Mouse (Mus musculus) c-Kit-positive CD71-positive TER-119-positive erythroid progenitor cells, embryonic 14.5 days (primary cell): ENCODE results near the gene Actr5.

Experiments
- DNase-seq: peaks from one replicate; pipeline ENCODE4 v3.0.0-alpha.2; 2013; ENCODE audit warnings: low spot score

Actr5 gene

DNA sequence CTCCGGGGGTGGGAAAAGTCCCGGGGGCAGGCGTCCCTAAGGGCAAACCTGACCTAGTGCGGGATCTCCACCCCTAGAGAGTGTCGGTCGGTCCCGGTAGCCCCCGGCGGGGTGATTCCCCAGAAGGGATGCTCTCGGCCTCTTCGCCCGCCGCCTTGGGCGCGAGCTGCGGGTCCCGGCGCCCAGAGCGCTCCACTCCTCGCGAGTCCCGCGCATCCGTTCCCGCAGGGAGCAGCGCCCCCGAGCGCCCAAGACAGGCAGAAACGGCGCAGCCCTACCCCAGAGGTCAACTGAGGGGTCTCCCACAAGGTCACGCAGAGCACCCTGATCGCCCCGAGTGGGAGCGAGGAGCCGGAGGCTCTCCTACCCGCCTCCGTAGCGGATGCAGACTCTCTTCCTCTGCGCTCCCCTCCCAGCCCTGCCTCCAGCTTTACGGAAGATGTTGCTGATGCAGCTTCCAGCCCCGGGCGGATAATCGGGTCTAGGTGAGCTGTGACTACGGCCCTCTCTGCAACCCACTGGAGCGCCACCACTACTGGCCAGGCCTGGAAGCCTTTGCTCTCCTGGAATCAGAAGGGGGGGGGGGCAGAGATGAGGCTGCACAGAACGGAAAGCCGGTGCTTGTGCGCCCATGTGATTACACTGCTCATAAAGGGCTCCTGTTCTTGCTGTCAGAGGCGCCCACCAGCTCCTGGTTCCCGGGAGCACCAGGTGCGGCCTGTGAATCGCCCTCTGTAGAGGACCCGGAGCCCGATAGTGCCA lies 43.2 kb downstream of the Actr5 start:
- no peak for DNase-seq

GRCm38 (mm10) chr2:158668433-158669010 lies 43.8 kb downstream of the Actr5 start:
- DNase-seq: no peak

DNA sequence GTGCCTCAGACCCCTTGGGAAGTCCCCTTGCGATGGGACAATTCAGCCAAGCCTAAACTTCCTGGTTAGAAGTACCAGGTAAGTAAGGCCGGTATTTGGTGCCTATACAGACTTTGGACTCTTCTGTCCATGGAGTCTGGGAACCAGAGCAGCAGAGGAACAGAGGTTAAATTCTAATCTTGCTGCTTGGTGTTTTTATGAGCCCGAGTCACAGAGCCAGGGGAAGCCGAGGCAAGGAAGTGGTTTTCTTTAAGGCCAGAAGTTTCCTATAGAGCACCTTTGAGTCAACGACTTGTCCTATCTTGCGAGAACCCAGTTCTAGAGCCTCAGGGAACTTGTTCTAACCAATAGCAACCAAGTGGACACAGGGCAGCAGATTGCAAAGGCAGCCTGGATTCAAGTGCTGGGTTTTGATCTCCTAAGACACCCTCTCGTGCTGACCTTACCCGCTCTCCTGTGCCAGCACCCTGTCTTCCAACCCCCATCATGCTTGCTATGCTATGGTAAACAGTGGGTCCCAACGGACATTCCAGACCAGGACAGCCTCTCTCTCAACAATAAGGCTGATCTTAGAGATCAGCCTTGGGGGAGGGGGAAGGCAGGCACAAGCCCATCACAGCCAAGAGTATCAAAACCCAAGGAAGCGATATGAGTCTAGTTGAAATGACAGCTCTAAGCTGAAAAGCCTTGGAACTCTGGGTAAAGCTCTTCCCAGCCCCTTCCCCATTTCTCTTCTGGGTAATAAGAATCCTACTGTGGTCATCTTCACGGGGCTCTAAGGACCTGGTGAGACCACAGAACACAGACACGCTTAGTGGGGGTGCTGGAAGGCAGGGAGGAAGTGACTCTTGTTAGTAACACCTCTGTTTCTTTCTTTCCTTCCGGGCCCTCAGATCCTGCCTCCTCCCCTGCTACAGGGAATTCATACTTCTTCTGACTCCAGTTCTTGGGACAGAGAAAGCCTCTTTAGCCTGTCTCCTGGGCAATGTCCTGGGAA lies 44.8 kb downstream of the Actr5 start:
- no peak for DNase-seq

GRCm38 (mm10) chr2:158670571-158670970 lies 45.9 kb downstream of the Actr5 start:
- DNase-seq: no peak

- no peak for DNase-seq
Observed at GRCm38 (mm10) chr2:158672829-158673228, 48.1 kb downstream of the Actr5 start.

GRCm38 (mm10) chr2:158673493-158673892 lies 48.8 kb downstream of the Actr5 start:
- DNase-seq: no peak

- no peak for DNase-seq
Observed at GRCm38 (mm10) chr2:158674131-158674530, 49.4 kb downstream of the Actr5 start.

DNA sequence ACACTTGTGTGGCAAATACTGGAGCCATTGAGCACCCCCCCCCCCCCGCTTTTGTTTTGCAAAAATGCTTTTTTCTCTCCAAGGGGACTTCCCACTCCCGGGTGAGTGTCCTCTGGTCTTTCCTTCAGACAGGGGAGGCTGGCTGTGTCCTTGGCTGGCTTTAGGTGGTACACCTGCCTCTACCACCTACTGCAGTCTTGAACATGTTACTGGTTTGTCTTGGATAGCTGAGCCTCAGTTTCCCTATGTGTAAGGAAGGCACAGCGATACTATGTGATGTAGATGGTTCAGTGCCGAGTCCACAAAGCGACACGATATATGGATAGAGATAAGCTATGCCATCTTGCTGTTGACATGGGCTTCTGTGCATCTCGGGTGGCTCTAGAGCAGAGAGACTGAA lies 50.1 kb downstream of the Actr5 start:
- DNase-seq: no peak

GRCm38 (mm10) chr2:158675161-158675560 lies 50.5 kb downstream of the Actr5 start:
- DNase-seq: no peak

GRCm38 (mm10) chr2:158675907-158676533 lies 51.3 kb downstream of the Actr5 start:
- DNase-seq: no peak

DNA sequence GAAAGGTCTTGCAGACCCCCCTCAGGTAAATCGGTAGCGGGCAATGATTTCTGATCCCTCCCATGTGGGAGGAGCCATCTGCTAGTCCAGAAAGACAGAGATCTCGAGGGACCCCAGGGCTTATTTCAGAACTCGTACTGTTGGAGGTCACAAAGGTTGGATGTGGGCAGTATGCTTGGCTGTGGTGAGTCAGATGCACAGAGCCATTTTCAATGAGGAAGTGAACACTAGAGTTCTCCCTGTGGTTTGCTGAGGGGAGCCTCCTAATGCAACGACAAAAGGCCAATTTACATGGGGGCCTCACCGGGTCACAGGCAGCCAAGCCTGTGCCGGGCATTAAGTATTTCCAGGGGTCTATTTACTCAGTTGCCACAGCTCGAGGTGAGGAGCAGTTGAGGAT lies 53.3 kb downstream of the Actr5 start:
- no peak for DNase-seq

DNA sequence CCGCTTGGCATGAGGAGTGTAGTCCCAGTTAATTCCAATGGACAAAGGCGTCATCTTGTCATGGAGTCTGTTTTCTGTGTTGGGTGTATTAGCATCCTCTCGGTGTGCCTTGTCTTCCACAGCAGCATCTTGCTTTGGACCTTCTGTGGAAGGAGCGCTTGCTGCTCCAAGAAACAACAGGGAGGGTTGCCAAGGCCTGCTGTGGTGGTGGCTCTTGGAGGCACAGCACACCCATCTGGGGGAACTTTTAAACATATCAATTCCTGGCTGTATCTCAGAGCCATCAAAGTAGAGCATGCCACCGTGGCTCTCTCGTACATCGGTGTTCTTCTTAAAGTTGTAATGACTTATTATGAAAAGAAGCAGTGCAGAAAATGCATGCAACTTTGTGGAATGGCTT lies 54.4 kb downstream of the Actr5 start:
- DNase-seq: no peak

DNA sequence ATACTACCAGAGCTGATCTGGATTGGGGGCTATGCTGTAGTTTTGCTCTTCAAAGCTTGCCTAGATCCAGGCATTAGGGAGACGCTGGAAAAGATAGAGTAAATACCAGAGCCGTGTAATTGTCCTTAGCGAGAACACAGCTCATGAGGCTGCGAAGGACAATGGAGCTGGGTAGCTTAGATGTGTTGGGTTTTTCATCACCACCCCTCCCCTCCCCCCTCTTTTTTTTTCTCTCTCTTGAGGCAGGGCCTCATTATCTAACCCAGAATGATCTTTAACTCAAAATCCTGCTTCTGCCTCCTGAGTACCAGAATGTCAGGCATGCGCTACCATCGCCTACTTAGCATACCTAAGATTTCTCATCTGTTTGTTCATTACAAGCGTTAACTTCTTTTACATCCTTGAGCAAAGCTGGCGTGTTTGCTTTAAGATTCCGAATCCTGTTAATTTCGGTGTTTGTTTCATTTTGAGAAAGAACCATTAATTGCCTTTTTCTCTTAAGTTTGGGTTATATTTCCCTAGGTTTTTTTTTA lies 55.7 kb downstream of the Actr5 start:
- no peak for DNase-seq

DNA sequence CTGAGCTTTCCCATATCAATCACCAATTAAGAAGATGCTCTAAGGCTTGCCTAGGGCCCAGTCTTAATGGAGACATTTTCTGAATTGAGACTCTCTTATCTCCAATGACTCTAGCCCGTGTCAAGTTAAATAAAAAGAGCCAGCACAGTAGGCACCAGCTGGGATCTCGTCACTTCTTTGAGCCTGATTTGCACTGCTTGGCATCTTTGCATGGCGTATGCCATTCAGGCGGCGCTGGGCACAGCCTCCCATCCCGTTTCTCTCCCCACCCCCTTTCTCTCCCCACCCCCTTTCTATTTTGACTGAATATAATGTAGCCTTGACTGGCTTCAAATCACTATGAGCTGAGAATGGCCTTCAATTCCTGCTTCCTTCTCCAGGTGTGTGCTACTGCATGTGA lies 57.0 kb downstream of the Actr5 start:
- no peak for DNase-seq

GRCm38 (mm10) chr2:158682344-158683037 lies 57.8 kb downstream of the Actr5 start:
- DNase-seq: no peak

DNA sequence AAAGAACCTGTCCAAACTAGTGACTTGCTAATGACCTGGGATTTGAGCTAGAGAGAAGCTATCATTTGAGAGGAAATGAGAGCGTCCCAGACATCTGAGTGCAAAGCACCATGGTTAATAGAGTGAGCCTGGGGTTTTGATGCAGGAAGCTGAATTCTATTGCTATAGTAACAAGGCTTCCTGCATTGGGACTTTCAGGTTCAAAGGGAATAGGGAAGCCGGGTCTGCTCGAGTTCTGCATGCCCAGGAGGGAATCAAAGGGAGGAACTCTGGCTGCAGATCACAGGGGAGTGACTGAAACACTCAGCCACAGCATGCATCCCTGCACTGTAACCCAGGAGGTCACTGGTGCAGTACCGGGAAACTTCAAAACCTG lies 58.3 kb downstream of the Actr5 start:
- DNase-seq: no peak

DNA sequence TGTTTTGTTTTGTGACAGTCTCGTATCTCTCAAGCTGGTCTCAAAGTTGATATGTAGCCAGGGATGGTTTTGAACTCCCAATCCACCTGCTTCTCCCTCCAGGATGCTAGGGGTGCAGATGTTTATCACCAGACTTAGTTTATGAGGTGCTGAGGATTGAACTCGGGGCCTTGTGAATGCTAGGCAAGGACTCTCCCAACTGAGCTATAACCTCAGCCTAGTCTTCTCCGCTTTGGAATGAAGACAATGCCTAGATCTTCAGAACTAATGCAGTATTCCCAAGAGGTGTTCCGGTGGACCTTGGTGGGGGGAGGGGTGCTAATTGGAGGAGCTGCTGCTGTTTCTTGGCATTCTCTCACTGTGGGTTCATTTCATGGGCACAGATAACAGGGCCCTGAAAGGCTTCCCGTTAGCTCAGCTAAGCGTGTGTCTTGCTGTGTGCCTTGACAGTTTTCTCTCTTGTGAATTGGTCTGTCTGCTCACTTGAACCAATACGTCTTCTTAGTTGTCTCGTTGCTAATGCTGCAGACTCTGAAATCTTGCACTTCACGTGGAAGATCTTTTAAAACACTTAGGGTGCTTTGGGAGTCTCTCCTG lies 59.7 kb downstream of the Actr5 start:
- DNase-seq: no peak

DNA sequence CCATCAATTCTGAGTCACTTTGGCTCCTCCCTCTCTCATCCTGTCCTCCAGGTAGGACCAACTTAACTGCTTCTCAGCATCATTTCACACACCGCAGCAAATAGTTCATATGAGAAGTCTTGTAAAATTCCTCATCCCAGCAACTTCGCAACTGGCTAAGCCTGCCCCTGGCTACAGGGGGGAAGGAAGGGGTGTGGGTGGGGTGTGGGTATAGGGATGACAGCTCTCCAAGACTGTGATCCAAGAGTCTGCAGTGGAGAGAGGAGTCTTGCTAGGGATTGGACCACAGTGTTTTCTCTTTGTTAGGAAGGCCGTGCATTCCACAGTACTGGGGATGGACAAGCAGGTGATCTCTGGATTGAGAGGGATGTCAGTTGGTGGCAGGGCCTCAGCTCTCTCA lies 60.2 kb downstream of the Actr5 start:
- DNase-seq: no peak

DNA sequence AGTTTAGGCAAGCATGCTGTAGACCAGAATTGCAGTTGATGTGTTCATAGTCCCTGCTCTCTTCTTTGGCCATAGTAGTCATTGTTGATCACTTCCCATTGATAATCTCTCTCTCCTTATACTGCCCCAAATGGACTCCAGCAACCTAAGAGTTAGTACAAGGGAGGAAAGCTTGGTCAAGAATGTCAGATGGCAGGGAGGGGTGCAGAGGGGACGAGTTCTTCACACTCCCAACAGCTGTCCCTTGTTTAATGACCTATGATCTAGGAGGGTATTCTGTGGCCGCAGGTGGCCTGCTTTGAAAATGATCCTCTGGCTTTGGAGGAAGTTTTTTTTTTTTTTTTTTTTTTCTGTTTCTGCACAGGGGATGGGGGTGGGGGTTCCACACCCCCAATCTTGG lies 61.7 kb downstream of the Actr5 start:
- no peak for DNase-seq

DNA sequence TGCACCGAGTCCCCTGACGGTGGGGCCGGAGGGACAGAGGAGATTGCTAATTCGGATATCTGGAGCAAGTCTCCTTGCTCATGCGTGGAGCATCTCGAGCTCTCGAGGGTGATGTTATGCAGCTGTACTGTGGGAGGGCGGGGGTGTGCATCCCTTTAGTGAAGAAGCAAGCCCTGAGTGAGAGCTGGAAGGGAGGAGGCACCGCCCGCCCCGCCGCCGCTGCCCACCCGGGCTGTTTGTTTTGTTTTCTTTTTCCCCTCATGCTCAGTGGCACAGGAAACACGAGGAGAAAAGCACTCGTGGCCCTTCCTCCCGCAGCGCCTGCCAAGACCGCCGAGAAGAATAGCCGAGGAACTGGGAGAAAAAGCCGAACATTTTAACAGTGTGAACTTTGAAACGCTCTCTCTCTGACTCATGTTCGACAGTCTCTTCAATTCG lies 63.1 kb downstream of the Actr5 start:
- no peak for DNase-seq
